Mouse (Mus musculus) E14TG2a.4 (cell line): ENCODE data around the gene Ggact.

ENCODE experiments used
- CTCF ChIP-seq: conservative IDR thresholded peaks from 2 replicates; pipeline ENCODE4 v1.5.1; 2014; ENCODE audit warnings: low read length
- NANOG ChIP-seq: IDR thresholded peaks from 2 replicates; pipeline ENCODE4 v1.6.1; 2014; ENCODE audit warnings: borderline replicate concordance, low read length, mixed read lengths

DNA sequence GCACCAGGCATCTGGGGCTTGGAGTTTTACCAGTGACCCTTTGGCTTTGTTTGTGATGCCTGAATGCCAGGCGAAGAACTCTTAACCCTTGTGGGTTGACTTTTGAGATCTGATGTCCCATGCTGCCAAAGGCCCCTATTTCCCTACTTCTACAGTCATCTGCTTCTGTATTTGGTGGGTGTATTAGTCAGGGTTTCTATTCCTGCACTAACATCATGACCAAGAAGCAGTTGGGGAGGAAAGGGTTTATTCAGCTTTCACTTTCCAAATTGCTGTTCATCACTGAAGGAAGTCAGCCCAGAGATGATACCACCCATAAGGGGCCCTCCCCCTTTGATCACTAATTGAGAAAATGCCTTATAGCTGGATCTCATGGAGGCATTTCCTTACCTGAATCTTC lies 83.1 kb downstream of the Ggact start:
- TF ChIP-seq CTCF (no peak), NANOG (no peak)
